In the genomic region with DNA sequence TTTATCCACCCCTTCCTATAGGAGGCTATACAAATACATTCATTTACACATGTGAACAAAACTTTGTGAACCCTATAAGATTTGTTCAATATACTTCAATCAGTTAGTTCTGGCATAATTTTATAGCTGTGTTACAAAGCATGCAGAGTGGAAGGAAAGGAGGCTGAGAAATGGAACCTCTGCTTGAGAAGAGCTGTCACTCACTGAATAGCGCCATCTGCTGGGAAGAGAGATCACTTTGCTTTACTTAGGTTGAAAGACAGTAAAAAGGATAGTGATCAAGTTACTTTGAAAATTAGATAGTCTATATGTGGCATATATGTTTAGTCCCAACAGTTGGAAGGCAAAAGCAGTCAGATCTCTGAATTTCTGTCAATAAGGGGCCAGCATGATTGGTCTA, we compare ENCODE assay signal across 9 mouse cellular contexts.
DNase-seq lines count a peak whose midpoint lies in the region; ATAC-seq and TF ChIP-seq lines count a peak whose summit lies in the region.
"Had no signal": no experiment of that assay in that cellular context is flagged by ENCODE, and none has a peak within 500 bp of the region (broad histone marks: within the 10 kb centered on the region; RNA-seq: fewer than 3 reads in every experiment).

No protein-coding gene starts in this region.

- no peaks in the 10 kb centered on the region for H3K27me3 ChIP-seq in neural tube, embryonic 13.5 days
- H3K27me3 ChIP-seq in neural tube, embryonic 15.5 days (replicated peaks): no peaks in the 10 kb centered on the region
- no peaks in the 10 kb centered on the region for H3K27me3 ChIP-seq in stomach, postnatal 0 days (ENCODE audit: control insufficient read depth, insufficient read depth, low read length)
- H3K27me3 ChIP-seq in heart, embryonic 11.5 days (ENCODE audit: control insufficient read depth, insufficient read depth, low read length): no peaks in the 10 kb centered on the region
- H3K27me3 ChIP-seq: lung, embryonic 15.5 days had no signal

- H3K9me3 ChIP-seq in neural tube, embryonic 13.5 days: no peaks in the 10 kb centered on the region
- no peaks in the 10 kb centered on the region for H3K9me3 ChIP-seq in neural tube, embryonic 15.5 days (replicated peaks)
- H3K9me3 ChIP-seq in stomach, postnatal 0 days (ENCODE audit: control insufficient read depth, low read length): no peaks in the 10 kb centered on the region
- no peaks in the 10 kb centered on the region for H3K9me3 ChIP-seq in heart, embryonic 11.5 days (replicated peaks; ENCODE audit: control insufficient read depth, low read length)
- H3K9me3 ChIP-seq: lung, embryonic 15.5 days had no signal

- no peak overlapping the region for H3K4me3 ChIP-seq in neural tube, embryonic 13.5 days
- no peak overlapping the region for H3K4me3 ChIP-seq in neural tube, embryonic 15.5 days (replicated peaks)
- H3K4me3 ChIP-seq in stomach, postnatal 0 days (ENCODE audit: low read depth, low read length): no peak overlapping the region
- no peak overlapping the region for H3K4me3 ChIP-seq in heart, embryonic 11.5 days (ENCODE audit: low read depth, low read length)
- H3K4me3 ChIP-seq: lung, embryonic 15.5 days had no signal

- no peak for ATAC-seq in cerebellum, adult (ENCODE audit: insufficient number of reproducible peaks, low FRiP score, low TSS enrichment)
- ATAC-seq in neural tube, embryonic 13.5 days (ENCODE audit: low read depth): 0 out of 2 replicates have a peak, but pooled peaks have one; percentile 23
- ATAC-seq in neural tube, embryonic 15.5 days (ENCODE audit: low FRiP score): no peak
- ATAC-seq in stomach, postnatal 0 days (ENCODE audit: low FRiP score, low TSS enrichment): no peak
- no peak for ATAC-seq in heart, embryonic 11.5 days (replicated peaks; ENCODE audit: insufficient number of reproducible peaks, low FRiP score, low TSS enrichment)

- peak; percentile 64 for TF ChIP-seq CTCF in stomach, postnatal 0 days (IDR thresholded peaks at IDR 0.05; ENCODE audit: low read depth)

- DNase-seq in cerebellum, postnatal 10 days: peak; percentile 70 to 79
- peak; percentile 43 for DNase-seq in embryo, embryonic 11.5 days (ENCODE audit: low read depth, low spot score)
- peak; percentile 42 to 56 for DNase-seq in left cerebral cortex, postnatal 25 days (ENCODE audit: low spot score in 2 of 2)
- no peak for DNase-seq in stomach, postnatal 0 days (ENCODE audit: low spot score)

- 21% methylated on average over 1 of the region's 1 CpGs for WGBS in neural tube, embryonic 13.5 days
- 23% methylated on average over 1 of the region's 1 CpGs for WGBS in neural tube, embryonic 15.5 days
- 48% methylated on average over 1 of the region's 1 CpGs for WGBS in stomach, postnatal 0 days
- WGBS in heart, embryonic 11.5 days (ENCODE audit: insufficient replicate concordance): 46% methylated on average over 1 of the region's 1 CpGs

- TF ChIP-seq EP300 in stomach, postnatal 0 days (optimal IDR thresholded peaks at IDR 0.05): no peak

- intact Hi-C loops in left cerebral cortex, postnatal 25 days (cut with DNase I): loop anchor here (5.0 kb wide), 1 partner anchor 1686 kb away; no protein-coding TSS in a partner anchor

- no peak overlapping the region for H3K9ac ChIP-seq in neural tube, embryonic 13.5 days
- H3K9ac ChIP-seq in neural tube, embryonic 15.5 days (replicated peaks): no peak overlapping the region
- H3K9ac ChIP-seq in stomach, postnatal 0 days (ENCODE audit: low read length): no peak overlapping the region
- H3K9ac ChIP-seq in heart, embryonic 11.5 days (ENCODE audit: low read depth, low read length): no peak overlapping the region
- H3K9ac ChIP-seq: lung, embryonic 15.5 days had no signal

- no peak overlapping the region for H3K4me2 ChIP-seq in neural tube, embryonic 13.5 days
- H3K4me2 ChIP-seq in neural tube, embryonic 15.5 days: no peak overlapping the region
- no peak overlapping the region for H3K4me2 ChIP-seq in stomach, postnatal 0 days (replicated peaks; ENCODE audit: low read depth)
- H3K4me2 ChIP-seq in heart, embryonic 11.5 days: no peak overlapping the region
- H3K4me2 ChIP-seq: lung, embryonic 15.5 days had no signal

- no peaks in the 10 kb centered on the region for H3K4me1 ChIP-seq in neural tube, embryonic 13.5 days (replicated peaks)
- no peaks in the 10 kb centered on the region for H3K4me1 ChIP-seq in neural tube, embryonic 15.5 days
- no peaks in the 10 kb centered on the region for H3K4me1 ChIP-seq in stomach, postnatal 0 days (replicated peaks; ENCODE audit: control insufficient read depth, insufficient read depth)
- no peaks in the 10 kb centered on the region for H3K4me1 ChIP-seq in heart, embryonic 11.5 days (ENCODE audit: control insufficient read depth, insufficient read depth, low read length)
- H3K4me1 ChIP-seq: lung, embryonic 15.5 days had no signal

- no peak overlapping the region for H3K27ac ChIP-seq in neural tube, embryonic 13.5 days (replicated peaks)
- H3K27ac ChIP-seq in neural tube, embryonic 15.5 days (replicated peaks): no peak overlapping the region
- no peak overlapping the region for H3K27ac ChIP-seq in stomach, postnatal 0 days (replicated peaks)
- H3K27ac ChIP-seq in heart, embryonic 11.5 days (ENCODE audit: low read depth, low read length): no peak overlapping the region
- H3K27ac ChIP-seq: lung, embryonic 15.5 days had no signal

- H3K36me3 ChIP-seq in neural tube, embryonic 13.5 days: no peaks in the 10 kb centered on the region
- no peaks in the 10 kb centered on the region for H3K36me3 ChIP-seq in neural tube, embryonic 15.5 days
- H3K36me3 ChIP-seq in stomach, postnatal 0 days (ENCODE audit: control insufficient read depth, insufficient read depth, low read length): no peaks in the 10 kb centered on the region
- no peaks in the 10 kb centered on the region for H3K36me3 ChIP-seq in heart, embryonic 11.5 days (ENCODE audit: control insufficient read depth, insufficient read depth, low read length)
- H3K36me3 ChIP-seq: lung, embryonic 15.5 days had no signal
